Mouse (Mus musculus) liver, embryonic 11.5 days (tissue): ENCODE data around the gene Mrps15. TPM values are rescaled to one million over a fixed set of nuclear protein-coding genes. Genes with fewer than 3 reads are reported as not detected.

Experiments used
- ATAC-seq: fragments of 200-750 bp; cut with Nextera tagmentation; replicated peaks from 2 replicates; pipeline ENCODE4 v1.8.0; 2017; ENCODE audit warnings: moderate number of reproducible peaks, mild to moderate bottlenecking, moderate TSS enrichment, moderate library complexity; ENCODE audit not compliant: low FRiP score
- DNase-seq: peaks from one replicate; pipeline ENCODE4 v3.0.0-alpha.2; 2017; ENCODE audit warnings: low spot score
- H3K27ac ChIP-seq: fragments of 300-500 bp; sonication (generic); 2 replicates; pipeline ENCODE4 v1.5.1; 2014; ENCODE audit warnings: mild to moderate bottlenecking, low read depth, low read length, control low read depth
- H3K27me3 ChIP-seq: fragments of 300-500 bp; sonication (generic); replicated peaks from 2 replicates; pipeline ENCODE4 v1.6.1; 2014; ENCODE audit warnings: low read length, mixed read lengths; ENCODE audit not compliant: control insufficient read depth, insufficient read depth
- H3K36me3 ChIP-seq: fragments of 300-500 bp; sonication (generic); 2 replicates; pipeline ENCODE4 v1.6.1; 2014; ENCODE audit warnings: mild to moderate bottlenecking, low read length, moderate library complexity, mixed read lengths; ENCODE audit not compliant: control insufficient read depth, insufficient read depth
- H3K4me1 ChIP-seq: fragments of 300-500 bp; sonication (generic); replicated peaks from 2 replicates; pipeline ENCODE4 v1.6.1; 2014; ENCODE audit warnings: low read length, mixed read lengths; ENCODE audit not compliant: control insufficient read depth, insufficient read depth
- H3K4me2 ChIP-seq: fragments of 300-500 bp; sonication (generic); 2 replicates; pipeline ENCODE4 v1.6.1; 2014; ENCODE audit warnings: mild to moderate bottlenecking, control low read depth, moderate library complexity
- H3K4me3 ChIP-seq: fragments of 300-500 bp; sonication (generic); 2 replicates; pipeline ENCODE4 v1.5.1; 2014; ENCODE audit warnings: low read depth, low read length, control low read depth
- H3K9ac ChIP-seq: fragments of 300-500 bp; sonication (generic); 2 replicates; pipeline ENCODE4 v1.6.1; 2014; ENCODE audit warnings: low read depth, low read length, control low read depth
- H3K9me3 ChIP-seq: fragments of 300-500 bp; sonication (generic); 2 replicates; pipeline ENCODE4 v1.6.1; 2016; ENCODE audit warnings: low read length, inconsistent platforms, mixed read lengths; ENCODE audit not compliant: control insufficient read depth
- WGBS: fragments of 180-500 bp; shearing (Covaris S2); extraction: QIAGEN DNeasy Blood & Tissue Kit; methylation state at CpG from one replicate; pipeline ENCODE4 v1.1.7; 2014; 5-methylcytosine and 5-hydroxymethylcytosine counted together
- polyA plus RNA-seq: library from polyadenylated mRNA; unstranded; fragments of >200 nt; fragmentation: Nextera tagmentation; extraction: Ambion mirVana; gene quantifications from 2 replicates; pipeline ENCODE4 v1.2.1, GENCODE M21; 2014

Mrps15 gene
- 186 and 190 TPM in 2 replicates for polyA plus RNA-seq

DNA sequence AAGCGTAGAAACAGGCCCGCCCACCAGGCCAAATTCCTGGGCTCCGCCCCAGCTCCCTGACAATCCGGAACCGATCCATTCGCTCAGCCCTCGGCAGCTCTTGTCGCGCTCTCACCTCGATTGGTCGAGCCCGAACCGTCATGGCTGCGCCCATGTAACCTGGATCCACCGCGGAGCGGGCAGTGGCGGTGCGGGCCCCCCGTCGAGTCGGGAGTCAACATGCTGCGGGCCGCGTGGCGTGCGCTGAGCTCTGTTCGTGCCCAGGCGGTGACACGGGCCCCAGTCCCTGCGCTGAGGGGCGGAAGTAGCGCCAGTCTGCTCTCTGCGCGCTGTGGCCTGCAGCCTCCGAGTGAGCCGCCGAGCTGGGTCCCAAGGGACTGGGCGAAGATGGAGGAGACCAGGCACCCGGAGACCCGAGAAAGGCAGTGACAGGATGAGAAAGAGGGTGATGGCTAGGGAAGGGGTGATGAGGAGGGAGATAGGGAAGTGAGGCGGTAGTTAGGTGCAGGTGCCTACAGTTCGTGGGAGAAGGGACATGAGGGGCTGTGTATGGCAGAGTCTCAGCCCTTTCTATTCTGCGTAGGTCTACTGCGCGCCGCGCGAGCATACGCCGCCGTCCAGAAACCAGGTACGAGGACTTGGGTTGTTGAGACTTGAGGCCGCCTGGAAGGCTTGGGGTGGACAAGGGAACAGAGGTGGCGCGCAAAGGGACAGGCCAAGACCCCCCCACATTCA is at the start of gene Mrps15:
Gene Mrps15, plus strand, starts transcription at position 75 of the 735 bp plus-strand sequence.
- peaks cover 9% of the 10 kb centered on the region; the same call in 1 of the 2 replicates for H3K36me3 ChIP-seq
- under 1% methylated on average over 56 of the region's 56 CpGs for WGBS
- no peaks in the 10 kb centered on the region for H3K9me3 ChIP-seq
- no peaks in the 10 kb centered on the region for H3K27me3 ChIP-seq
- ATAC-seq (peak; percentile 94), DNase-seq (peak; percentile 85)
- peaks cover 10% of the 10 kb centered on the region for H3K4me1 ChIP-seq
- peak within 1 kb of the TSS; percentile 84 for H3K4me2 ChIP-seq
- peak within 1 kb of the TSS; percentile 68 for H3K27ac ChIP-seq
- peak within 1 kb of the TSS; percentile 84 for H3K4me3 ChIP-seq
- H3K9ac ChIP-seq: peak within 1 kb of the TSS; percentile 86

GRCm38 (mm10) chr4:125997826-125998225 is 48.9 kb upstream of the Mrps15 start:
- H3K27me3 ChIP-seq: no peaks in the 10 kb centered on the region
- no peaks in the 10 kb centered on the region for H3K36me3 ChIP-seq
- no peaks in the 10 kb centered on the region for H3K9me3 ChIP-seq
- 86% methylated on average over 2 of the region's 2 CpGs for WGBS
- no peak for DNase-seq
- no peak overlapping the region for H3K4me2 ChIP-seq
- H3K9ac ChIP-seq: no peak overlapping the region
- H3K4me3 ChIP-seq: no peak overlapping the region
- no peaks in the 10 kb centered on the region for H3K4me1 ChIP-seq
- ATAC-seq: no peak
- no peak overlapping the region for H3K27ac ChIP-seq

- ATAC-seq: no peak
- Histone ChIP-seq H3K4me3 (no peak overlapping the region), H3K9me3 (no peaks in the 10 kb centered on the region), H3K27ac (no peak overlapping the region), H3K27me3 (no peaks in the 10 kb centered on the region), H3K4me2 (no peak overlapping the region), H3K4me1 (no peaks in the 10 kb centered on the region), H3K9ac (no peak overlapping the region), H3K36me3 (no peaks in the 10 kb centered on the region)
- 78% methylated on average over 12 of the region's 12 CpGs for WGBS
- no peak for DNase-seq
Observed at GRCm38 (mm10) chr4:126001311-126002199, 45.2 kb upstream of the Mrps15 start.

DNA sequence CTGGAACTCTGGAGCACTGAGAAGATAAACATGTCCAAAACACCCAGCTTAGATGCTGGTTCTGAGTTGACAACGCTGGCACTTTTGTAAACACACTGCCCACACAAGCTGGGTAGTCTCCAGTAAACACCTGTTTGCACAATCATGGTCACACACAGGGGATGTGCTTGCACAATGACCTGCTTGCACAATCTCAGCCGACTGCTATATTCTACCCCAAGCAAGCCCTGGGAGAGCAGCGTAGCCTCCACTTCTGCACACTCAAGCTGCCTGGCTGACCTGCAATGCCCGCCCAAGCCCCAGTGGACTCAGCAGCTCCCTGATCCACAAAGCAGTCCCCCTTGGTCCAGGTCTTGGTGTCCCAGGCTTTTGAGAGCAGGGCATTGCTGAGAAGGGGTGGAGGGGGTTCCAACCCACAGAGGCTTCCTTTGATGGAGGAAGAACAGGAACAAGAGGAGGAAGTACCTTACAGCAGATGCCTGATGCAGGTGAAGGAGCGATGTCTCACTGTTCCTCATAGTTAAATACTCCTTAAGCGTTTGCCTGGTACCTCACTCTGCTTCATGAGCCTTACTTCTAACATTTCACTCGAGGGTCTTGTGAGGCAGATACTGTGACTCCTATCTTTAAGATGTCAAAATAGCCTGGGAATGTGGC is 28.9 kb upstream of the Mrps15 start:
- H3K4me2 ChIP-seq: no peak overlapping the region
- no peak overlapping the region for H3K4me3 ChIP-seq
- no peaks in the 10 kb centered on the region for H3K9me3 ChIP-seq
- 59% methylated on average over 7 of the region's 7 CpGs for WGBS
- no peaks in the 10 kb centered on the region for H3K4me1 ChIP-seq
- no peak for DNase-seq
- no peak overlapping the region for H3K27ac ChIP-seq
- no peaks in the 10 kb centered on the region for H3K36me3 ChIP-seq
- H3K27me3 ChIP-seq: no peaks in the 10 kb centered on the region
- no peak for ATAC-seq
- no peak overlapping the region for H3K9ac ChIP-seq

- Histone ChIP-seq H3K4me2 (no peak overlapping the region), H3K27me3 (no peaks in the 10 kb centered on the region), H3K9ac (no peak overlapping the region), H3K4me3 (no peak overlapping the region), H3K4me1 (no peaks in the 10 kb centered on the region), H3K36me3 (no peaks in the 10 kb centered on the region), H3K27ac (no peak overlapping the region), H3K9me3 (no peaks in the 10 kb centered on the region)
- no peak for DNase-seq
- ATAC-seq: no peak
- WGBS: 75% methylated on average over 11 of the region's 11 CpGs
Observed at GRCm38 (mm10) chr4:126018966-126019538, 27.7 kb upstream of the Mrps15 start.

- Histone ChIP-seq H3K27ac (no peak within 1 kb of the TSS), H3K4me1 (no peaks in the 10 kb centered on the region), H3K4me3 (0 out of 2 replicates have a peak within 1 kb of the TSS, but pooled peaks have one; percentile 0), H3K36me3 (no peaks in the 10 kb centered on the region), H3K9me3 (no peaks in the 10 kb centered on the region), H3K27me3 (0 out of 2 replicates have a peak, but pooled peaks cover 2% of the 10 kb centered on the region), H3K4me2 (peak within 1 kb of the TSS; percentile 8; the same call in 1 of the 2 replicates), H3K9ac (no peak within 1 kb of the TSS)
- no peak for ATAC-seq
- no peak for DNase-seq
- WGBS: 28% methylated on average over 16 of the region's 16 CpGs
Observed at GRCm38 (mm10) chr4:126024303-126024900, 22.3 kb upstream of the Mrps15 start, which contains the start of gene Csf3r. TSS of gene Csf3r (plus strand) at chr4:126024550.

DNA sequence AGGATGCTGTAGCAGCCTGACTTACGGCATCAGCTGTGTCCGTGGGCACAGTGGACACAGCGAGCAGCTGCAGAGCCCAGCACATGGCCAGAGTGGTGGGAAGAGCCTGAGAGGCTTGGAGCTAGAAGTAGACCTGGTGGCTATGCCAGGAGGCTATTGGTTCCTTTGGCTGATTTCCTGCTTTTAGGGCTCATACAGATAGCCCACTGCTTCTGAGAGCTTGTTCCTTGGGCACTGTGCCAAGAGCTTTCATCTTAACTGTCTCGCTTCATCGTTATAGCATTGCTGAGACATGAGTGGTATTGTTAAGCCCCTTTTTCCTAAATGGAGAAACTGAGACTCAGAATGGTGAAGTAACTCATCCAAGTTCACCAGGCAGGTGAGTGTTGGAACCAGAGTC is 20.9 kb upstream of the Mrps15 start:
- peak overlapping the region; percentile 2; the same call in 1 of the 2 replicates for H3K4me2 ChIP-seq
- 79% methylated on average over 5 of the region's 5 CpGs for WGBS
- no peak overlapping the region for H3K4me3 ChIP-seq

DNA sequence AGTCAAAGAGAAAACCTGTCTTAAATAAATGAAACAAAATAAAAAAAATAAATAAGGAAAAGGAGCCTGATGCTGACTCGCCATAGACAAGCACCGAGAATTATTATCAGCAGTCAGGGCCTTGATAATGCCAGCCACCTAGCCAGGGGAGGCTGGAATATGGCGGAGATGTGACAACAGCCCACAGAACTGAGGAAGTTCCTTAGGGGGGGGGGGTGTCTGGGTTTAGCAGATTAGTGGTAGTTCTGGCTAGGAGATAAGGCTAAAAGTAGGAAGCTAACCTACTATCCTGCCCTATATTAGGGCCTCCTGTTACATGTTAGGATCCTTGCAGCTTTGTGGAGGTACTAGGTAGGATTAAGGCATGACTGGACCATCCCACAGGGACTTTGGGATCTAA is 18.7 kb upstream of the Mrps15 start:
- WGBS: 42% methylated on average over 3 of the region's 3 CpGs

More for the DNA sequence above, 20.9 kb upstream of the Mrps15 start:
- H3K4me1 ChIP-seq: no peaks in the 10 kb centered on the region
- no peaks in the 10 kb centered on the region for H3K9me3 ChIP-seq
- H3K27ac ChIP-seq: no peak overlapping the region
- DNase-seq (no peak), ATAC-seq (no peak)
- H3K9ac ChIP-seq: no peak overlapping the region
- no peaks in the 10 kb centered on the region for H3K36me3 ChIP-seq
- H3K27me3 ChIP-seq: 0 out of 2 replicates have a peak, but pooled peaks cover 2% of the 10 kb centered on the region

More for the DNA sequence above, 18.7 kb upstream of the Mrps15 start:
- no peak overlapping the region for H3K4me3 ChIP-seq
- no peaks in the 10 kb centered on the region for H3K9me3 ChIP-seq
- no peak overlapping the region for H3K4me2 ChIP-seq
- peak; percentile 70 for ATAC-seq
- no peaks in the 10 kb centered on the region for H3K4me1 ChIP-seq
- no peak overlapping the region for H3K9ac ChIP-seq
- no peaks in the 10 kb centered on the region for H3K36me3 ChIP-seq
- H3K27me3 ChIP-seq: 0 out of 2 replicates have a peak, but pooled peaks cover 2% of the 10 kb centered on the region
- DNase-seq: no peak
- no peak overlapping the region for H3K27ac ChIP-seq
